Comparison of ENCODE assay signal across 7 mouse cellular contexts in the genomic region with DNA sequence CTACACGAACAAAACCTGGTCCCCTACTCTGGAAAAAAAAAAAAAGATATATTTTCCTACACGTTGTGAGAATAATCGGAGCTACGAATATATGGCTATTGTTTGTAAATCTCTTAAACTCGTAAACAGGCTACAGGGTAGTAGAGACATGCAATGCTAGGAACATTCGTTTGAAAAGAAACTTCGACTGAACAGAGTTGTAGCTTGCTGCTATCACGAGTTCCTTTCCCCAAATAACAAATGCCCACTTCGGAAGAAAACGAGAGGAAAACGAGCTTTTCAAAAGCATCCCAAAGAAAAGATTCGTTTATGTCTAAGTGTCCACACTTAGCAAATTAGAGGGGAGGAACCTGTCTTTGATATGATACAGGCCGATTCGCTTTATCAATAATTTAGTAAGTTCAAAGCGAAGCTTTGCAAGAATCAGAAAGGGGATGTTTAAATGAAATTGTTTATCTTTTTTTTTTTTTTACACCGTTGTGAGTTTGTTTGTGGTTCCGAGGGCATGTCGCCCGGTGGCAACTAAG. TPM values are rescaled to one million over a fixed set of nuclear protein-coding genes. Genes with fewer than 3 reads are reported as not detected.
DNase-seq lines count a peak whose midpoint lies in the region; ATAC-seq lines count a peak whose summit lies in the region.

No protein-coding gene starts in this region.

- peaks cover 13% of the 10 kb centered on the region; the same call in 1 of the 2 replicates for H3K4me1 ChIP-seq in lung, embryonic 16.5 days (replicated peaks; ENCODE audit: control insufficient read depth, insufficient read depth, low read length)
- H3K4me1 ChIP-seq in forebrain, embryonic 15.5 days = peaks cover 51% of the 10 kb centered on the region
- H3K4me1 ChIP-seq in limb, embryonic 11.5 days (ENCODE audit: control insufficient read depth, insufficient read depth, low read length) = peaks cover 24% of the 10 kb centered on the region
- H3K4me1 ChIP-seq in stomach, embryonic 16.5 days (ENCODE audit: control insufficient read depth, insufficient read depth, low read length) = peaks cover 14% of the 10 kb centered on the region

- DNase-seq in lung, postnatal 36 days = no peak
- DNase-seq in limb, embryonic 11.5 days (ENCODE audit: low spot score) = no peak
- DNase-seq in T-cell, adult 2 months (ENCODE audit: low spot score) = no peak
- no peak for DNase-seq in right cerebral cortex, postnatal 36 days (ENCODE audit: low spot score in 2 of 2)

- ATAC-seq in lung, embryonic 16.5 days (ENCODE audit: low read depth) = no peak
- no peak for ATAC-seq in forebrain, embryonic 15.5 days (replicated peaks)
- ATAC-seq in limb, embryonic 11.5 days (ENCODE audit: insufficient number of reproducible peaks, low FRiP score, low TSS enrichment, low read depth) = no peak
- ATAC-seq in stomach, embryonic 16.5 days (ENCODE audit: insufficient read depth, low FRiP score) = no peak

- no peaks in the 10 kb centered on the region for H3K9me3 ChIP-seq in lung, embryonic 16.5 days (ENCODE audit: control insufficient read depth, low read length)
- no peaks in the 10 kb centered on the region for H3K9me3 ChIP-seq in forebrain, embryonic 15.5 days
- no peaks in the 10 kb centered on the region for H3K9me3 ChIP-seq in limb, embryonic 11.5 days (ENCODE audit: control insufficient read depth, low read length)
- no peaks in the 10 kb centered on the region for H3K9me3 ChIP-seq in stomach, embryonic 16.5 days (replicated peaks; ENCODE audit: control insufficient read depth, low read length)

- H3K27ac ChIP-seq in lung, embryonic 16.5 days (ENCODE audit: low read length) = no peak overlapping the region
- H3K27ac ChIP-seq in forebrain, embryonic 15.5 days (replicated peaks) = no peak overlapping the region
- no peak overlapping the region for H3K27ac ChIP-seq in limb, embryonic 11.5 days (replicated peaks; ENCODE audit: low read depth, low read length)
- H3K27ac ChIP-seq in stomach, embryonic 16.5 days (ENCODE audit: low read length) = no peak overlapping the region

- H3K36me3 ChIP-seq in lung, embryonic 16.5 days (ENCODE audit: control insufficient read depth, insufficient read depth, low read length) = no peaks in the 10 kb centered on the region
- H3K36me3 ChIP-seq in forebrain, embryonic 15.5 days = no peaks in the 10 kb centered on the region
- no peaks in the 10 kb centered on the region for H3K36me3 ChIP-seq in limb, embryonic 11.5 days (ENCODE audit: control insufficient read depth, insufficient read depth, low read length)
- H3K36me3 ChIP-seq in stomach, embryonic 16.5 days (ENCODE audit: control insufficient read depth, insufficient read depth, low read length) = no peaks in the 10 kb centered on the region

- H3K27me3 ChIP-seq in lung, embryonic 16.5 days (ENCODE audit: control insufficient read depth, insufficient read depth, low read depth, low read length) = peaks cover 21% of the 10 kb centered on the region; the same call in 1 of the 2 replicates
- H3K27me3 ChIP-seq in forebrain, embryonic 15.5 days = no peaks in the 10 kb centered on the region
- H3K27me3 ChIP-seq in limb, embryonic 11.5 days (ENCODE audit: control insufficient read depth, insufficient read depth, low read length) = peaks cover 2% of the 10 kb centered on the region; the same call in 1 of the 2 replicates
- H3K27me3 ChIP-seq in stomach, embryonic 16.5 days (ENCODE audit: control insufficient read depth, insufficient read depth, low read length) = peaks cover 5% of the 10 kb centered on the region; the same call in 1 of the 2 replicates

- 5% methylated on average over 19 of the region's 19 CpGs for WGBS in lung, embryonic 16.5 days
- 8% methylated on average over 19 of the region's 19 CpGs for WGBS in forebrain, embryonic 15.5 days
- WGBS in limb, embryonic 11.5 days = 5% methylated on average over 19 of the region's 19 CpGs
- WGBS in stomach, embryonic 16.5 days = 15% methylated on average over 19 of the region's 19 CpGs

- H3K9ac ChIP-seq in lung, embryonic 16.5 days (ENCODE audit: low read length) = peak overlapping the region; percentile 88; the same call in 1 of the 2 replicates
- no peak overlapping the region for H3K9ac ChIP-seq in forebrain, embryonic 15.5 days (replicated peaks)
- H3K9ac ChIP-seq in limb, embryonic 11.5 days (ENCODE audit: low read length) = no peak overlapping the region
- H3K9ac ChIP-seq in stomach, embryonic 16.5 days (ENCODE audit: low read length) = no peak overlapping the region

- peak overlapping the region; percentile 87 for H3K4me2 ChIP-seq in lung, embryonic 16.5 days (ENCODE audit: low read depth, low read length)
- H3K4me2 ChIP-seq in forebrain, embryonic 15.5 days (replicated peaks) = peak overlapping the region; percentile 99
- peak overlapping the region; percentile 95 for H3K4me2 ChIP-seq in limb, embryonic 11.5 days (ENCODE audit: low read depth, severe bottlenecking)
- peak overlapping the region; percentile 85 for H3K4me2 ChIP-seq in stomach, embryonic 16.5 days (ENCODE audit: low read depth, low read length)

- H3K4me3 ChIP-seq in lung, embryonic 16.5 days (ENCODE audit: low read length) = peak overlapping the region; percentile 79
- H3K4me3 ChIP-seq in forebrain, embryonic 15.5 days = peak overlapping the region; percentile 79
- H3K4me3 ChIP-seq in limb, embryonic 11.5 days (ENCODE audit: low read depth, low read length) = peak overlapping the region; percentile 79; the same call in 1 of the 2 replicates
- peak overlapping the region; percentile 80 for H3K4me3 ChIP-seq in stomach, embryonic 16.5 days (replicated peaks; ENCODE audit: low read length)

RNA-seq across cellular contexts. Expression of a gene that starts 1.6 kb away (rescaled TPM):
- polyA plus RNA-seq in lung, embryonic 16.5 days (2015; fragmentation: Nextera tagmentation; extraction: Ambion mirVana) = 48.5 and 59.5 TPM in 2 replicates
- 66.6 and 70.4 TPM in 2 replicates for polyA plus RNA-seq in forebrain, embryonic 15.5 days (2015; fragmentation: Nextera tagmentation; extraction: Ambion mirVana)
- 208 and 215 TPM in 2 replicates for polyA plus RNA-seq in limb, embryonic 11.5 days (2014; fragmentation: Nextera tagmentation; extraction: Ambion mirVana)
- polyA plus RNA-seq in stomach, embryonic 16.5 days (2015; fragmentation: Nextera tagmentation; extraction: Ambion mirVana) = 31.2 and 32.4 TPM in 2 replicates
